Mouse (Mus musculus) heart, postnatal 0 days (tissue): ENCODE data around the gene Gm11983.
"Not testable (repeated sequence)": the region's sequence is repeated elsewhere in the genome, so short reads cannot be mapped to it uniquely, and the experiment has no call there.

Experiments used
- CTCF ChIP-seq: IDR thresholded peaks from 2 replicates; pipeline ENCODE4 v1.5.1; 2016; ENCODE audit warnings: antibody characterized with exemption, control low read depth, low read depth
- EP300 ChIP-seq: IDR thresholded peaks from 2 replicates; pipeline ENCODE4 v1.6.1; 2016; ENCODE audit warnings: antibody characterized with exemption, low read depth

DNA sequence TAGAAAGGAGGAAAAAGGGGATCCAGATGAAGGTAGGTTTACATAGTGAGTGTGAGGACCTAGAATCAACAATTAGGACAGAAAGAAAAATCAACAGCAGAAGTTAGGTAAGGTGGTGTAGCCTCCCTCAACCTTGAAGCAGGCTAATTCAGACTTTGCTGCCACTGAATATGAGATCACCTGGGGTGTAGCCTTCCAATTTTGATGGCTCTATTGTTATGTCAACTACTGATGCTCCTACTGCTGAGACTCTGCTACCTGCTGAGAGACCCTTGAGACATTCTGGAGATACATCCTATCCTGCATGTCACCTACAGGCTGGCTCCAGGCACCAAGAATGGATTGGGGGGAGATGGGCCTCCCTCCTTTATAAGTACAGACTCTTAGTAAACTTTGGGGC lies 34.6 kb downstream of the Gm11983 start:
- TF ChIP-seq EP300, CTCF: not testable (repeated sequence)
